Mouse (Mus musculus) neutrophil, adult 5-6 weeks (primary cell): ENCODE data around the gene Tas2r136. TPM values are rescaled to one million over a fixed set of nuclear protein-coding genes. Genes with fewer than 3 reads are reported as not detected.

Experiments
- ATAC-seq: fragments of 151-379, 151-347 bp; 2 replicates; pipeline ENCODE4 v1.8.0; 2017; ENCODE audit warnings: mild to moderate bottlenecking, moderate TSS enrichment; ENCODE audit not compliant: insufficient number of reproducible peaks, poor library complexity, low FRiP score, severe bottlenecking; ENCODE audit errors: extremely low read depth
- total RNA-seq: library from RNA; stranded (forward); fragments of 200-1000 nt; gene quantifications from 2 replicates; pipeline ENCODE4 v1.2.3, GENCODE M21; 2017

Gene Tas2r136
- not detected in 2 replicates for total RNA-seq

DNA sequence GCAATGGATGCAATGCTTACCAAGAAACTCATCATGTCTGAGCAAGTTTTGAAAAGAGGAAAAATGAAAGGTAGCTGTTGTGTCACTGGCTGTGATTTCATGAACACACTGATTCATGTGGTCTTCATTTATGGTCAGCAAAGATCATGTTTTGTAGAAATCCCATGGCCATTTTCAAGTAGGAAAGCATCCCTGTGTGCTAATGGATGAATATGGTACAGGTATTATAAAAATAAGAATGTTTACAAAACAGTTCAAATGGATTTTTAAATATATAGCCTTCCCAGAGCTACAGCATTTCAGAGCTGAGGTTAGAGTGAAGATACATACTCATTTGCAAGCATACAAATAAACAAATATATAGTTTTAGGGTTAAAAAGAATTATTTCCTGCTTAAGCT, at the start of gene Tas2r136:
TSS of gene Tas2r136 (minus strand) at position 101 of the 400 bp plus-strand sequence.
- ATAC-seq = no peak

- ATAC-seq = no peak
Measured at GRCm38 (mm10) chr6:132802518-132802917, 24.6 kb upstream of the Tas2r136 start, which contains the start of gene Tas2r117. Gene Tas2r117, plus strand, starts transcription at chr6:132802818.

DNA sequence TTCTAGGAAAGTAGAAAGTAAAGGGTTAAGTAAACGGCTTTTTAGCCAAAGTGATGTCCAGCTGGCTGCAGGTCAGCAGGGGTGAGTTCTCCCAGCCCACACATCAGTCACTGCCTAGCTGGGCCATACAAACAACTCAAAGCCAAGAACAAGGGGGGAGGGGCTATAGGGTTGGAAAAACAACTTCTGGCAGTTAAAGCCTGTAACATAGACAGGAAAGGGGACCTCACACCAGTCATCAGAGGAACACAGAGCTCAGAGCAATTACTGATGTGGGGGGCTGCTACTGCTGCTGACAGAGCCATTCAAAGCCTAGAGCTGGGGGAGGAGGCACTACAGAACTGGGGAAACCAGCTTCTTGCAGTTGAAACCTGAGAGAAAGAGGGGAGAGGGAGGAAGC, 17.4 kb upstream of the Tas2r136 start:
- ATAC-seq = no peak

DNA sequence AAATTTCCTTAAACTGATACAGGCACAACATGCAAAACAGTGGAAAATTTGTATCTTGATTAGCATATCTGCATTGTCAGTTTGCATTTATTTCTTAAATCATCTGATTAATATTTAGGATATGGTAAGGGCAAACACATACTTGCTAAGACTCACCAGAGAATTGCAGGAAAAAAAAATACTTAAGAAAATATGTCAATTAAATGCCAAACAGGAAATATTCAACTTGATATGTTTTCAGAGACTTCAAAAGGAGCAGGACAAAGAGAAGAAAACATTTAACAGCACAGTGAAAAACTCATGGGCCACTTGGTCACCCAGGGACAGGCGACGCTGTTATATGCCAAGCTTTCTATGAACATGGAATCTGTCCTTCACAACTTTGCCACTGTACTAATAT, 16.1 kb downstream of the Tas2r136 start, which contains the start of gene Tas2r102:
TSS of gene Tas2r102 (plus strand) at position 301 of the 400 bp plus-strand sequence.
- no peak for ATAC-seq

GRCm38 (mm10) chr6:132754430-132754829, 23.5 kb downstream of the Tas2r136 start, which contains the start of gene Tas2r124:
Gene Tas2r124, plus strand, starts transcription at chr6:132754730.
- ATAC-seq = no peak

DNA sequence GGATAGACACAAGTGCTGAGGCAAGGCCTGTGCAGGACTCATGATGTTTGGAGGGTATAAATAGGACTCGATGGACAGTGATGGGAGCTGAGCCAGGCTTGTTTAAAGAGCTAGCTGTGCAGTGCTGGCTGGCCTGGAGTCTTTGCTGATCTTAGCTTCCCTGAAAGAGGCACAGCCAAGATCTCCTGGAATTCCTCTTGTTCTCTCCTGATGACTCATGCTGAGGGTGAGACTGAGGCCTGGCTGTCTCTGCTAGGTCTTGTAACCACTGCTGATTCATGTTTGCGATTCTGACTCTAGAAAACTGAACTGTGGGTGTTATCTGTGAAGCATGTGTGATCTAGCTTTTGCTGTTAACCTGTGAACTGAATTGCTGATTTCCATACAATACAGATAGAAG, 27.8 kb downstream of the Tas2r136 start:
- ATAC-seq = no peak

DNA sequence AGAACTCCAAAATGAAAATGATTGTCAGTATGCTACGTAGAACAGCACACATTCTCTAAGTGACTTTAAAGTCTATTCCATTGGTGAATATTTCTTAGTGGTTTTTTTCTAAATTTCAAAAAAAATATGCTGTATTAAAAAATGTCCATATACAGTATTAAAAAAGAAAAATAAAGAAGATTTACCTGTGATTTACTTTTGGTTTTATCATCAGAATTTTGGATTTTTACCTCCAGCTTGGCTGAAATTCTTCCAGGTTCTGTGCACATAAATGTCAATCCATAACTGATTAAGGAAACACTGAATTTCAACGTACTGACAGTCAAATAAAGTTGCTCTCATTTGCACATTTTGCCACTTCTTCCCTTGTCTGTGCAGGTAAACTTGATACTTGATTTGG, 40.0 kb downstream of the Tas2r136 start, which contains the start of gene Tas2r115:
TSS of gene Tas2r115 (minus strand) at position 101 of the 400 bp plus-strand sequence.
- no peak for ATAC-seq

Other genes with a start within 250 kb of the Tas2r136 start
- not detected in 2 replicates for gene Prh1, start 208.4 kb downstream of the Tas2r136 start, total RNA-seq
- not detected in 2 replicates for gene Prp2, start 182.2 kb downstream of the Tas2r136 start, total RNA-seq
- not detected in 2 replicates for gene A630073D07Rik, start 126.6 kb downstream of the Tas2r136 start, total RNA-seq
- not detected in 2 replicates for gene Tas2r120, start 121.2 kb downstream of the Tas2r136 start, total RNA-seq
- gene Tas2r121, start 77.2 kb downstream of the Tas2r136 start, total RNA-seq = not detected in 2 replicates
- not detected in 2 replicates for gene Tas2r122, start 66.2 kb downstream of the Tas2r136 start, total RNA-seq
- not detected in 2 replicates for gene Tas2r115, start 40.1 kb downstream of the Tas2r136 start, total RNA-seq
- not detected in 2 replicates for gene Tas2r124, start 23.4 kb downstream of the Tas2r136 start, total RNA-seq
- gene Tas2r102, start 16.0 kb downstream of the Tas2r136 start, total RNA-seq = not detected in 2 replicates
- not detected in 2 replicates for gene Tas2r117, start 24.7 kb upstream of the Tas2r136 start, total RNA-seq
- not detected in 2 replicates for gene Tas2r123, start 69.0 kb upstream of the Tas2r136 start, total RNA-seq
- gene Tas2r116, start 77.3 kb upstream of the Tas2r136 start, total RNA-seq = not detected in 2 replicates
- not detected in 2 replicates for gene Tas2r110, start 89.8 kb upstream of the Tas2r136 start, total RNA-seq
- not detected in 2 replicates for gene Tas2r113, start 114.8 kb upstream of the Tas2r136 start, total RNA-seq
- not detected in 2 replicates for gene Tas2r125, start 131.5 kb upstream of the Tas2r136 start, total RNA-seq
- gene Tas2r129, start 172.9 kb upstream of the Tas2r136 start, total RNA-seq = not detected in 2 replicates
- not detected in 2 replicates for gene Tas2r131, start 179.8 kb upstream of the Tas2r136 start, total RNA-seq
- gene Tas2r109, start 202.8 kb upstream of the Tas2r136 start, total RNA-seq = not detected in 2 replicates